Mouse (Mus musculus): ENCODE results near the gene Erp29. TPM values are rescaled to one million over a fixed set of nuclear protein-coding genes. Genes with fewer than 3 reads are reported as not detected.
A peak's percentile ranks its signal among the peaks of the same experiment; 100 is the strongest.
"Not testable (repeated sequence)": the region's sequence is repeated elsewhere in the genome, so short reads cannot be mapped to it uniquely, and the experiment has no call there.

Erp29 gene
- 117 TPM in 2 replicates for polyA plus RNA-seq (2014; fragmentation: Nextera tagmentation; extraction: Ambion mirVana)

GRCm38 (mm10) chr5:121452026-121452869 is at the start of gene Erp29:
Erp29 (minus strand) TSS chr5:121452506.
- peak; percentile 99 for DNase-seq
- peak; percentile 93 for ATAC-seq (ENCODE audit: insufficient read depth)
- peaks cover 30% of the 10 kb centered on the region for H3K36me3 ChIP-seq (ENCODE audit: insufficient read depth)
- peak; percentile 38 for TF ChIP-seq CTCF (IDR thresholded peaks at IDR 0.05; ENCODE audit: low read depth)
- peaks cover 14% of the 10 kb centered on the region for H3K4me1 ChIP-seq (ENCODE audit: insufficient read depth)
- peak within 1 kb of the TSS; percentile 88 for H3K9ac ChIP-seq
- WGBS: under 1% methylated on average over 71 of the region's 97 CpGs
- H3K4me2 ChIP-seq: peak within 1 kb of the TSS; percentile 72
- H3K27ac ChIP-seq (ENCODE audit: low read depth): peak within 1 kb of the TSS; percentile 91
- no peaks in the 10 kb centered on the region for H3K27me3 ChIP-seq (ENCODE audit: insufficient read depth, low read length)
- peak within 1 kb of the TSS; percentile 77 for H3K4me3 ChIP-seq (ENCODE audit: low read depth, low read length)
- H3K9me3 ChIP-seq (ENCODE audit: low read depth, low read length): no peaks in the 10 kb centered on the region

DNA sequence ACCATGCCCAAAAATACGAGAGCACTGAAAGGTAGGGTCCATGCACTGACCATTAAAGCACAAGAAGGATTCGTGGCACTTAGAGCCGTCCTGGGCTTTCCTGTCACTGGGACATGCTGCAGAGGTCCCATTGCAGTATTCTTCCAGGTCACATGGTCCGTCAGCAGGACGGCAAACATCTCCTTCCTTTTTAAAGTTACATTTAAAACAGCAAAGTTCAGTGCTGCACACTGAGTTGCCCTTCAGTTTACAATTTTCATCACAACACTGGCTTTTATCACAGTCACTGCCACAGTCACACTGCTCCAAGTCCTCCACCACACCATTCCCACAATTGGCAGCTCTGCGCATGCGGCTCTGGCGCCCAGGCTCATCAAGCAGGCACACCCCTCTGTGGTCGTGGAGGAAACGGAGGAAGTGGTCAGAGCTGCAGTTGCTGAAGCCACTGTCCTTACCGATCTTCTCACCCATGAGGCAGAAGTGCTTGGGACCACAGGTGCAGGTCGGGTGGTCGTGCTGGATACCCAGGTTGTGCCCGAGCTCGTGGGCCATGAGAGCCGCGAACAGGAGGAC is 49.2 kb upstream of the Erp29 start:
- not testable (repeated sequence) for DNase-seq; H3K4me1 ChIP-seq (ENCODE audit: insufficient read depth); H3K27ac ChIP-seq (ENCODE audit: low read depth); H3K9me3 ChIP-seq (ENCODE audit: low read depth, low read length); H3K4me3 ChIP-seq (ENCODE audit: low read depth, low read length); H3K9ac ChIP-seq; ATAC-seq (ENCODE audit: insufficient read depth); H3K27me3 ChIP-seq (ENCODE audit: insufficient read depth, low read length); H3K4me2 ChIP-seq; H3K36me3 ChIP-seq (ENCODE audit: insufficient read depth)
- 57% methylated on average over 10 of the region's 17 CpGs for WGBS

DNA sequence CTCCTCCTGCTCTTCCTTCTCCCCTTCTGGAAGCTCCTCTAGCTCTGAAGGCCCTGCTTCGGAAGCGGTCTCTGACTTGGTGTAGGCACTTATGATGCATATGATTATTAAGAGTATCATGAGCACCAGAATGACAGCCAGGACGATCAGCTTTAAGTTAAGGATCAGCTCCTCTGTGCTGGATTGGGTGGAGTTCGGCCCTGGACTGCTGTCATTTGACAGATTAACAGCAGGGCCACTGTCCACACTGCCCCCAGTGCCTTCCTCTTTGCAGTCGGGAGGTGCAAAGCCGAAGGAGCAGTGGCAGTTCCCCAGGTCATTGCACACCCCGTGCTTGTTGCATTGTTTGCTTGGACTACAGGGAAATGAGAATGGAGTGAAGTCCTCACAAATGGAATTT is 48.4 kb upstream of the Erp29 start:
- Histone ChIP-seq H3K4me3 (ENCODE audit: low read depth, low read length) (no peak overlapping the region), H3K4me1 (ENCODE audit: insufficient read depth) (no peaks in the 10 kb centered on the region), H3K4me2 (no peak overlapping the region), H3K9me3 (ENCODE audit: low read depth, low read length) (no peaks in the 10 kb centered on the region), H3K27ac (ENCODE audit: low read depth) (no peak overlapping the region), H3K27me3 (ENCODE audit: insufficient read depth, low read length) (no peaks in the 10 kb centered on the region), H3K9ac (no peak overlapping the region), H3K36me3 (ENCODE audit: insufficient read depth) (no peaks in the 10 kb centered on the region)
- no peak for ATAC-seq (ENCODE audit: insufficient read depth)
- WGBS: 57% methylated on average over 7 of the region's 7 CpGs
- no peak for DNase-seq
- TF ChIP-seq CTCF (IDR thresholded peaks at IDR 0.05; ENCODE audit: low read depth): no peak

DNA sequence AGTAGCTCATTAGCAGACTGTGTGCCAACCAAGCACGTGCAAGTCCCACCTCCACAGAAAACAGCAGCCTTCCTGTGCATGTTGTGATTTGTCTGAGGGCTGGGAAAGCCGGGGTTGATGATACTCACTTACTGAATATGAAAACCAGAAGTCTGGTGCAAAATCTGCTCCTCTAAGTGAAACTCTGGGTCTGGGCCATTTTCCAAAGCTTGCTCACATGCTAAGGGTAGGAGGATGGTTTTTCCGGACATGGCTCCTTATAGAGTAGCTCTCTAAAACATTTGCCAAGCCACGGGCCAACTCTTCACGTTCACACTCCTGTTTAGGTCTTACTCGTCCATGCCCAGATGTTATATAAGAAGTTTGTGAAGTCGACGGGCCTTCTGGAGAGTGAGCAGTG is 41.0 kb upstream of the Erp29 start:
- no peak for ATAC-seq (ENCODE audit: insufficient read depth)
- WGBS: 63% methylated on average over 8 of the region's 8 CpGs
- no peak for TF ChIP-seq CTCF (IDR thresholded peaks at IDR 0.05; ENCODE audit: low read depth)

GRCm38 (mm10) chr5:121484801-121485200 is 32.5 kb upstream of the Erp29 start:
- Histone ChIP-seq H3K9me3 (ENCODE audit: low read depth, low read length) (no peaks in the 10 kb centered on the region), H3K4me3 (ENCODE audit: low read depth, low read length) (no peak overlapping the region), H3K4me2 (no peak overlapping the region), H3K9ac (no peak overlapping the region), H3K27ac (ENCODE audit: low read depth) (no peak overlapping the region), H3K36me3 (ENCODE audit: insufficient read depth) (no peaks in the 10 kb centered on the region), H3K4me1 (ENCODE audit: insufficient read depth) (no peaks in the 10 kb centered on the region), H3K27me3 (ENCODE audit: insufficient read depth, low read length) (no peaks in the 10 kb centered on the region)
- 57% methylated on average over 5 of the region's 5 CpGs for WGBS
- no peak for TF ChIP-seq CTCF (IDR thresholded peaks at IDR 0.05; ENCODE audit: low read depth)
- DNase-seq (no peak), ATAC-seq (ENCODE audit: insufficient read depth) (no peak)

More for the DNA sequence above, 41.0 kb upstream of the Erp29 start:
- Histone ChIP-seq H3K9me3 (ENCODE audit: low read depth, low read length) (no peaks in the 10 kb centered on the region), H3K27ac (ENCODE audit: low read depth) (no peak overlapping the region), H3K9ac (no peak overlapping the region), H3K36me3 (ENCODE audit: insufficient read depth) (no peaks in the 10 kb centered on the region), H3K4me2 (no peak overlapping the region), H3K27me3 (ENCODE audit: insufficient read depth, low read length) (no peaks in the 10 kb centered on the region), H3K4me3 (ENCODE audit: low read depth, low read length) (no peak overlapping the region), H3K4me1 (ENCODE audit: insufficient read depth) (no peaks in the 10 kb centered on the region)
- DNase-seq: no peak

- no peaks in the 10 kb centered on the region for H3K27me3 ChIP-seq (ENCODE audit: insufficient read depth, low read length)
- ATAC-seq (ENCODE audit: insufficient read depth) (no peak), DNase-seq (peak; percentile 91)
- WGBS: 33% methylated on average over 3 of the region's 3 CpGs
- no peak overlapping the region for H3K4me3 ChIP-seq (ENCODE audit: low read depth, low read length)
- TF ChIP-seq CTCF (IDR thresholded peaks at IDR 0.05; ENCODE audit: low read depth): peak; percentile 87
- H3K36me3 ChIP-seq (ENCODE audit: insufficient read depth): no peaks in the 10 kb centered on the region
- no peak overlapping the region for H3K4me2 ChIP-seq
- no peaks in the 10 kb centered on the region for H3K9me3 ChIP-seq (ENCODE audit: low read depth, low read length)
- H3K4me1 ChIP-seq (ENCODE audit: insufficient read depth): no peaks in the 10 kb centered on the region
- no peak overlapping the region for H3K9ac ChIP-seq
- no peak overlapping the region for H3K27ac ChIP-seq (ENCODE audit: low read depth)
These were observed 25.4 kb upstream of the Erp29 start for GRCm38 (mm10) chr5:121477680-121478079.

DNA sequence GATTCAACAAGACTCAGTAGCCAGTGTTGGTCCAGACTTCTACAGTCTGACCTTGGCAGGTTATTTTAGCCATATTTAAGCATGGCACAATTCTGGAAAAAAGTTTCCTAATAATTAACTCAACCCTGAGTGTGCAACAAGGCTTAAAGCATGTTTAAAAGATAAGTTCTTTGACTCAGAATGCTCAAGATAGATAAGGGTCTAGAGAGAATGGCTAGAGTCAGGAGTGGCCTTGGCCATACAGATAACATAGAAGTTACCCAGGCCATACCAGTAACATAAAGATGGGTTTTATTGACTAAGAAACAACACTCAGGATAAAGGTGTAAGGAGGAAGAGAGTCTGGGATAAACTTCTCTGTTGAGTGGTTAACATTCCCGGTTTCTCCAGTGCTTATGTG is 23.7 kb upstream of the Erp29 start:
- 61% methylated on average over 1 of the region's 1 CpGs for WGBS
- DNase-seq: no peak
- no peaks in the 10 kb centered on the region for H3K4me1 ChIP-seq (ENCODE audit: insufficient read depth)

More for the DNA sequence above, 23.7 kb upstream of the Erp29 start:
- Histone ChIP-seq H3K9me3 (ENCODE audit: low read depth, low read length) (no peaks in the 10 kb centered on the region), H3K36me3 (ENCODE audit: insufficient read depth) (no peaks in the 10 kb centered on the region), H3K27ac (ENCODE audit: low read depth) (no peak overlapping the region), H3K27me3 (ENCODE audit: insufficient read depth, low read length) (no peaks in the 10 kb centered on the region), H3K4me2 (no peak overlapping the region), H3K4me3 (ENCODE audit: low read depth, low read length) (no peak overlapping the region), H3K9ac (no peak overlapping the region)
- TF ChIP-seq CTCF (IDR thresholded peaks at IDR 0.05; ENCODE audit: low read depth): no peak
- ATAC-seq (ENCODE audit: insufficient read depth): no peak

Data from lung, embryonic 14.5 days (tissue).